Mouse (Mus musculus) spleen, adult 12 weeks (tissue): Measurements from ENCODE around the gene Slc15a4.

ENCODE experiments used
- DNase-seq: peaks from one replicate; pipeline ENCODE4 v3.0.0; 2022; ENCODE audit warnings: low spot score

Gene Slc15a4

DNA sequence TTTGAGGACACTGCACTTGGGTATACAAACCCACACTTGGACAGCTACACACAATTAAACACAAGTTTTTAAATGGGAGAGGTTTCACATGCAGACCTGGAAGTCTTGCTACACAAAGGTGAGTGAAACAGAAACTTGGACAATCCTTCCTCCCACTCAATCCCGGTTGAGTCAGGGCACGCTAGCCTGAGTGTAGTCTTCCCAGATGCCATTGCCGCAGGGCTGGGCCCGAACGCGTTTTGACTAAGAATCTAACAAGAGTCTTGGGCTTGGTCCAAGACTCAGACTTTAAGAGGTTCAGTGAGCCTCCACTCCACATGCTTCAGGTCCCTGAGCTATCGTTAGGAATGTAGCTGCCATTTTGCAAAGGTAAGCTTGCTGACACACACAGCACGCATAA, 12.3 kb downstream of the Slc15a4 start:
- no peak for DNase-seq

DNA sequence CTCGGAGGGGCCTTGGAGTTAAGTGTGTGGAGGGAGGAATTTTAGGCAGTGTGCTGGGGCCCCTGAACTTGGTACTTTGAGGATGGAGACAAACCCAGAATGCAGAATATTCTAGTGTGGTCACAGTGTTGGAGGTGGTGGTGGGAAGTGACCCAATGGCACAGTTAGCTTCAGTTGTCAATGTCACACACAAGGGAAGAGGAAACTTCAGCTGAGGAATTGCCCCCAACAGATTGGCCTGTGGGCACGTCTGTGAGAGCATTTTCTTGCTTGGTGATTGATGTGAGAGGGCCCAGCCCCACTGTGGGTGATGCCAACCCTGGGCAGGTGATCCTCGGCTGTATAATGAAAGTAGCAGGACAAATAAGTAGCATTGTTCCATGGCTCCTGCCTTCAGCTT, 13.9 kb downstream of the Slc15a4 start:
- DNase-seq = no peak

DNA sequence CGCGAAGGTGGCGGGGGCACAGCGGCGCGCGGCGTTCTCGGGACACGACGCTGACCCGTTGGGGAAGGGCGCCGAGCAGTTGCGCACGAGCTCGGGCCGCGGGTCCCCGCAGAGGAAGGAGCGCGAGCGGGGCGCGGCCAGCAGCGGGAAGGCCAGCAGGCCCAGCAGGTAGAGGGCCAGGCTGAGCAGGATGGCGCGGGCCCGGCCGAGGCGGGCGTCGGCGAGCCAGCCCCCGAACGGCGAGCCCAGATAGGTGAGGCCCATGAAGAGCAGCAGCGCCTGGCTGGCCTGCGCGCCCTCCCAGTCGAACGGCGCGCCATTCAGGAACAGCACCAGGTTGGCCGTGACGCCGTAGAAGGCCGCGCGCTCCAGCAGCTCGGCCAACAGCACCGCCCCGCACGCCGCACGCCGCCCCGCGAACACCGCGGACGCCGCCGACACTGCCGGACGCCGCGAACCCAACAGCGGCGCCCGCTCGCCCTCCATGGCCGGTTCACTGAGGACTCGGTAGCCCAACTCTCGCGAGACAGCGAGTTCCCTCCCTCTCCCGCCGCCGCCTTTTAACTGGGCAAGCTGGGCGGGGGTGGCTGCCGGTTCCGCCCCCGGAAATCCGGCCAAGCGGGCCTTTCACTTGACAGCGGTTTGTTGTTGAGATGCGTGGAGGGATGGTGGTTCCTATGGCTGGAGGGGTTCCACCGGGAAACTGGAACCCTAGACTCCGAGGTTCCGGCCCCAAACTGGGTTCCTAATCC, 15.6 kb downstream of the Slc15a4 start:
- peak; percentile 91 for DNase-seq

DNA sequence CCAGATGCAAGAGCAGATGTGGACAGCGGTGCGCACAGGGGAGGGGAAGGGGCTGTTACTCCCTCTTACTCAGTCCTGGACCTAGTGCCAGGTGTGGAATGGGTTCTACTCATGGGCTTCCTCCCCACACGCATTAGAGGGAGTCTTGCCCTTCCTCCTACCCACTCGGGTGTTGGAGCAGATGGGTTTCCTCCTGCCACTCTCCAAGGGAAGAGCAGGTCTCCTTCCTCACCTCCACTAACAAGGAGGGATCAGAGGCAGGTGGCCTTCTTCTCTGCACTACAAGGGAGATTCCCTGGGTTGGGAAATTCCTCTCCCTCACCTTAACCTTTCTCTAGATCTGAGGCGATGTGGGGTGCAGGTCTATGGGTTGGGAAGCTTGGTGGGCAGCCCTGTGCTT, 16.5 kb downstream of the Slc15a4 start:
- no peak for DNase-seq

DNA sequence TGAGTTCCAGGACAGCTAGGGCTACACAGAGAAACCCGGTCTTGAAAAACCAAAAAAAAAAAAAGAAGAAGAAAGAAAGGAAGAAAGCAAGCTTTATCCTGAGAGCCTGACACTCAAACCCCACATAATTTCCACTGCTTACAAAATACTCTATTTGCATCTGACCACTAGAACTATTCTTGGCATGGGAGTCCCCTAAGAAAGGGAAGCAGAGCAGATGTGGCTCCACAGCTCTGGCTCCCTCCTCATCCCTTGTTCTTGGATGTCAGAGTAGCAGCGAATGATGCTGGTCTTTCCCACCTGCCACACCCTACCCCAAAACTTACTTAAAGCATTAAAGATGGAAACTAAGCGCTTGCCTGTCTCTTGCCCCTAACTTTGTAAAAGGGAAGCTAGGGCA, 17.2 kb downstream of the Slc15a4 start:
- no peak for DNase-seq

DNA sequence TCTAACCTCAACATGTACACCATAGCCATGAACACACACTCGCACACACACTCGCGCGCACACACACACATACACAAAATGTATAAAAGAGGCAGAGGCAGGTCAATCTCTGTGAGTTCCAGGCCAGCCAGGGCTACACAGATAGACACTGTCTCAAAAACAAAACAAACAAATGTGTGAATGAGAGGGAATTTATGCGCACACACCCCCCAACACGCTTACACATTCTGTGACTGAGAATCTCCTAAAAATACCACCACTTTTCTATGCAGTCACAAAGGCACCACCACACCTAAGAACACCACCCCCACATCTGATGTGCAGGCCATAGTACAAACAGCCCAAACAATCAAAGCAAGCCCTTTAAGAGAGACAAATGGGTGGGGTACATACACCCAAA, 20.3 kb downstream of the Slc15a4 start:
- no peak for DNase-seq

DNA sequence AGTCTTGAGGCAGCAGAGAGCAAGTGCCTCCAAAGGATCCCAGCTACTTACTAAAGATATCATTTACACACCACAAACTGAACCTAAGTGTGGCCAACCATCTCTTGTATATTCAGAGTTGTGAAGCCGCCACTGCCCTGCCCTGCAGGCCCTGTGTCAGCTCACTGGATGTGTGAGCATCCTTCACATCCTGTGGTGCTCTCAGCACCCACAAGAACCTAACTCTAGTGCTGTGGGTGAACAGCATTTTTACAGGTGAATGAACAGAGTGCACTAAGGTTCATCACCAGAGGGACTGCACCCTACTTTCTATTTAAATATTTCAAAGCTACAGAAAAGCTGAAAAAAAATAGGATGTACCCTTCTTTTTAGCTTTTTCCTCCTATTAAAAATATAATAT, 20.8 kb downstream of the Slc15a4 start:
- no peak for DNase-seq

DNA sequence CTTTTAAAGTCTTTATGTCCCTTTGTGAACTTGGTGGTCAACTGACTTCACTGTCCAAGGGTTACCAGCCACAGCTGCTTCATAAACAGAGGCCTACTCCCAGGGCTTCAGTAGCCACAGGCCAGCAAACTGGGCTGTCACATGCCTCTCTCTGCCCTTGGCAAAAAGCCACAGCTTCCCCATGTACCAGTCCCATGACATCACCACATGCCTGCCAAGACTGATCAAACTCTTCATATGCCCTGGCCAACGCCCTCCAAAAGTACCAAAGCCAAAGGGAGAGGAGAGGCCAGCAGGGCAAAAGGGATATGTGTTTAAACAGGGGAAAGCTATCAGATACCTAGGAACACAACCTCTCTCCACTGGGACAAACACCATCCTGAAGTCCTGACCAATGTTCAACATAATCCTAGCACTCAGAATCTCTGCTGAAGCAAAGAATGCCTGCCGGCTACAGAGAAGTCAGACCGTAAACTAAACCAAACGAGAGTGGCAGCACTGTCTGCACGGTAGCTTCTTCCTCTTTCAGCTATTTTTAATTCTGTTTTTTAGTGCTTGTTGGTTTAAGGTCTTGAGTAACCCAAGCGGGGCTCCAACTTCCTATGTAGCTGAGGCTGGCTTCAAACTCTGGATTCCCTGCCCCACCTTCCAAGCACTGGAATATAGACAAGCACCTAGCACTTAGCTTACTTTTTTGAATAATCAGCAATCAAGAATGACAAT, 21.7 kb downstream of the Slc15a4 start:
- peak; percentile 23 for DNase-seq

DNA sequence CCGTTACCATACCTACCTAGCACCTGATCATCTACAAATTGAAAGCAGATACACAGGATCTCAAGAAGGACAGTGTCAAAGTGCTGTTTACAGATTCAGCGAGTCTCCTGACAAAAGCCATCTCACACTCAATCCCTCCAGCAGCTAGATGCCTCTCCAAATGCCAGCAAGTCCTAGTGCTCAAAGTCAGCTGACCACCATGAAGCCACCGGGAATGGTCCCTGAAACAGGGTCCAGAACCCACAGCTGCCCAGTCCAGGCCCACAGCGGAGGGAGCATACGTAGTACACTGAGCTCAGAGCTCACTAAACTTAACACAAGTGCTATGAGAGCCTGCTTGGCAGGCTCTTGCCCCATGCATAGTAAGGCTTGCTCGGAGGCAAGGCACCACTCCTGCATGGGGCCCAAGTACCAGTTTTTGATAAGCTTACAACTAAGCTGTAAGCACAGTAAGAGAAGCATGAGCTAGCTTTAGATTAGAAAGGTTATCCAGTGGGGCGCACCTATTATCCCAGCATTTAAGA, 23.4 kb downstream of the Slc15a4 start:
- no peak for DNase-seq

DNA sequence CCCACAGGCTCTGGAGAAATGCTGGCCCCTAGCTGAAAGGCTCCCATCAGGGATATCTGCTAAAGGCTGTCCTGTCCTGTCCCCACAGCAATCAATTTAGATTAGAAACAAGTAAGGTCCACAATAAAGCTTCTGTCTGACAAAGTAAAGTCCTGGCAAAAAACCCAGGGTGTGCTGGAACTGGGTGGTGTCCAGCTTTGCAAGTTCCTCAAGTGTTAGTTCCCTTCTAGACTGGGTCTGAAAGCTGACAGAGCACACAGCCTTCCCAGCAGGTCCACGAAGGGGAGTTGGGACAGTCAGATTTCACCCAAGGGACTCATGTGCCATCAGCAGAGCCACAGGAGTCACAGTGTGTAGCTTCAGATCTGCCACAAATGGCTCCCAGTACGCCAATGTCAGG, 25.2 kb downstream of the Slc15a4 start:
- no peak for DNase-seq

DNA sequence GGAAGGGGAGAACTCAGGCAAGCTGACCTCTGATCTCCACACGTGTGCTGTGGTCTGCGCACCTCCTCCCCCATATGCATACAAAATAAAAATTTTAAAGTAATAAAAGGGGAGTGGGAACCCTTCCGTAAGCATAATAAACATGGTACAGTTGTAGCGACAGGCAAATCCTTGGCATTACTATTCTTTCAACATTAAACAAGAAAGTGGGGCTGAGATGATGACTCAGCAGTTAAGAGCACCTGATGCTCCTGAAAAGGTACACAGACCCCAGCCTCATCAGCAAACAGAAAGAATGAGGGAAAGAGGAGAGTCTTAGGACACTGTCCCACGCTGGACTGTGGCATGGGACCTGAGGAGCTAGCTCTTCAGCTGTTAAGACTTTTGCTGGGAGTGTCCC, 29.7 kb downstream of the Slc15a4 start:
- DNase-seq = no peak

DNA sequence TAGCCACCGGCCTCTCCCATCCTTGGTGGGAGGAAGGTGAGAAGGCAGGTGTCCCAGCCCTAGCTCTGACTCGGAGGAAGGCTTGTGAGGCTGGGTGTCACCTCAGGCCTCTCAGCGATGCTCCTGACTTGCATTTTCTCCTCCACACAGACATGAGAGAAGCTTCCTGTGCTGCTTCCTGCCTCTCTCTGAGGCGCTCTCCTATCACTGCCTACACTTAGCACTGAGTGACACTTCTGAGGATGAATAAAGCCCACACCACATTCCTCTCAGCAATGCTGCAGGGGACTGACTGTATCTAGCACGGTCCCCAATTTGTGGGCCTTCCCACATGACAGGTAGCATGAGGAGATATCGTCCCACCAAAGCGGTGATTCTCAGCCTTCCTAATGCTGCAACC, 35.8 kb downstream of the Slc15a4 start:
- no peak for DNase-seq

DNA sequence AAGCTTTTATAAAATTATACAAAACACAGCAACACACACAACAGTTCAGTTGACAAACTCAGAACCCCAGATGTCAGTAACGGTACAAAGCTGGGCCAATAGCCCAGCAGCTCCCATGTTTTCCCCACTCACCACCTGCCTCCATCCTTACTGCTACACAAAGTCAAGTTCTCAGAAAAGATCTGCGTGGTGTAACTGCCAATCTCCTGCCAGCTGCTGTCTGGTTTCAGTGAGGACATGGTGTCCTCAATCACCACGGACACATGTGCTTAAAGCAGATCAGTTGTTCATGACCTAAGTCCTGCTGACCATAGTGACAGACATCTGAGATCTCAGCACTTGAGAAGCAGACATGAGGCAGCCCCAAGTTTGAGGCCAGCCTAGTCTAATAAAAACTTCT, 37.0 kb downstream of the Slc15a4 start:
- DNase-seq = no peak

DNA sequence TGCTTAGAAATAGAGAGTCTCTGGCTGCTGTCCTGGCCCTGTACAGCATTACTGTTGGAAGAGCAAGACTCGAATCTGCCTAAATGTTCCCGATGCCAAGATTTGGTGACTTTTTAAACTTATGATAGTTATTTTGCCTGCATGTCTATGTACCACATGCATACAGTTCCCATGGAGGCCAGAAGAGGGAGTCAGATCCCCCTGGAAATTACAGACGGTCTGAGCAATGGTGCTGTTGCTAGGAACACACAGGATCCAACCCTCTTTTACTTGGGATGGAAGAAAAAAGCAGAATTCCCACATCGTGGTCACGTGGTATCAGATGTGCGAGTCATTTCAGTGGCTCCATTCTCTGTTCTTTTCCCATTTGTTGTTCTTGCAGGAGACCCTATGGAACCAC, 39.8 kb downstream of the Slc15a4 start:
- no peak for DNase-seq

DNA sequence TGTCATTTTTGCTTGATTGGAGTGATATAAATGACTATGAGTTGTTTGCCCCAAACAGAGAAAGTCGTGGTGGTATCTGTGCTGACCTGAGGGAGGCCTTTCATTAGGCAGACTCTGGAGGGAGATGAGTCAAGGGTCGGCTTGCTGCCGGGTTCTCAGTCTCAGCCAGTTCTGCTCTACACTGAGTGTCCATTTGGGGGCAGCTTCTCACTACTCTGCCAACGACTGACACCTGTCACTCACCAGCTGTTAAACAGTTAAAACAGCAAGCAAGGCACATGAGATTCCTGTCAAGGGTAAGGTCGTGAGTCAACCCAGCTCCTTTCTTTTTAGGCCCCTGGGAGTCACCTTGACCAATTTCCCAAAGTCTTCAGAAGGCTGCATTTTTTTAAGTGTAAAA, 40.3 kb downstream of the Slc15a4 start:
- no peak for DNase-seq

DNA sequence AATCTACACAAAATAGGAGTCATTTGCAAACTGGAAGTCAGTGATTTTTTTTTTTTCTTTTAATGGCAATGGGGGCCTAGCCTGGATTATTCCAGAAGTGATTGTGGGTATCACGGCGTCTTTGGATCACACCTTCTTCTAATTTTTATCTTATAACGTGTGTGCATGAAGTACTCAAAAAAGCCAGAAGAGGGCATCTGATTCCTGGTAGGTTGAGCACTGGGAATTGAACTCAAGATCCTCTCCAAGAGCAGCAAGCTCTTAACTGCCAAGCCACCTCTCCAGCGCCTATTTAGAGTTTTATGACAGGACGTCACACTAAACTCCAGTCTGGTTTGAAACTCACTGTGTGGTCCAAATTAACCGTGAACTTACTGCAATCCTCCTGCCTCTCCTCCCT, 44.8 kb downstream of the Slc15a4 start:
- no peak for DNase-seq

DNA sequence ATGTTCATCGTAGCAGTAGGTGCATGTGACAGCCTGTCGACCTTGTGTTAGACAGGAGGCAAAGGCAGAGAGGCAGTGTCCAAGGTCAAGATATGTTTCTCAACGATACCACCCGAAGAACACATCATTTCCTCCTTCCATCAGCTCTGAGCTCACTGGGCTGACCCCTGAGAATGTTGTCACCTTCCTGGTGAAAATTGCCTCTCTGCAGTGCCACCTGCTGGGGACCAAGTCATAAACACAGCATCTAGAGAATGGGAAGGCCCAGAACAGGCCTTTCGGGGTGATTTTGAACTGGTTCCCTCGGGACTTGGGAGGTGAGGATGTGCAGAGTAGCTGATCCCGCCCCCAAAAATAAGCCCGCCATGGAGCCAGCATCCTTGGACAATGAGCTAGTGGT, 49.0 kb downstream of the Slc15a4 start:
- DNase-seq = no peak

DNA sequence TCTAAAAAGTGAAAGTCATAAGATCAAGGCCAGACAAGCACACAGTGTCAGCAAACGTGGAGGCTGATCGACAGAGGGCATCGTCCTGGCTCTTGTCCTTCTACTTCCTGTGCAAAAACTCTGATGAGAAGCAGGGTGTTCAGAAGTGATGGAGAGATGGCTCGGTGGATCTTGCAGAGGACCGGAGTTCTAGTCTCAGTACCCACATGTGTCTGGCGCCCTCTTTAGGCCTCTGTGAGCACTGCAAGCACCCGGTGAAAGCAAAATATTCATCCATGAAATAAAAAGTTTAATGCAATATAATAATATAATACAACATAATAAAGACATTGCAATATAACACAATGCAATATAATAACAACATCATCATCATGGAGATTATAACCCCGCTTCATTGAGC, 55.3 kb downstream of the Slc15a4 start:
- DNase-seq = no peak

DNA sequence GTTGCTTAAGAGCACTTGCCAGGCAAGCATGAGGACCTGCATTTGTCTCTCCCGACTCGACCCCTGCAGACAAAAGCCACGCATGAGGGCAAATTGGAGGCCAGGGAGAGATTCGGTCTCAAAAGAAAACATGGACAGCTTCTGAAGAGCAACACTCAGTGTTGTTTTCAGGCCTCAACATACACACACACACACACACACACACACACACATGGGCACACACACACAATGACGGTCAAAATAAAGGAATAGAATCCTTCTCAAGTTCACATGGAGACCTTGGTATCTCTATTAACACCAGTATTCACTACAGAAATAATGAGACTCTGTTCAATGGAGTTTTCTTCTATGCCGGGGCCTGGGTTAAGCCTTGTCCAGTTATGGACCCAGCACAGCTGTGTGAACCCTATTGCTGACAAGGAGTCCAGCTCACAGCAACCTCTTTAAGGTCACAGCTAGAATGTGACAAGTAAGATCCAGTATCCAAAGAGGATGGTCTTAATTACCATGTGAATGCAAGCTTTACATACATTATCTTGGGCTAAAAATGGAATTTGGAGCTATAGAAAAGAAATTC, 65.4 kb downstream of the Slc15a4 start:
- no peak for DNase-seq

DNA sequence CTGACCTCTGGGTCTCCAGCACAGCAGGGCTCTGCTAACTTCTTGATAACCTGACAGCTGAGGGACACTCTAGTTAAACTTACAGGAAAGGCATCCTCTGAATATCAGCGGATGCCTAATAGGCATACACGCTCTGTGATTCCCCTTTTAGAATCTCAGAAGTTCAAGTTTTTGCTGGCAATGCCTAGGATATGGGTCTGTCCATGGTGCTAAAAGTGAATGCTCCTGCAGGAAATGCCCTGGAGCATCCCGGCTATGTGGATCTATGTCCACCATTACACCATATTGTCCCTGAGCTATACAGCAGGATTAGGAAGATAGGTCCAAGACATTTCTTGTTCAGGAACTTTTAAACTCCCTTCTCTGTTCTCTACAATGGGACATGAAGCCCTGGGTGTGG, 71.6 kb downstream of the Slc15a4 start:
- DNase-seq = no peak

DNA sequence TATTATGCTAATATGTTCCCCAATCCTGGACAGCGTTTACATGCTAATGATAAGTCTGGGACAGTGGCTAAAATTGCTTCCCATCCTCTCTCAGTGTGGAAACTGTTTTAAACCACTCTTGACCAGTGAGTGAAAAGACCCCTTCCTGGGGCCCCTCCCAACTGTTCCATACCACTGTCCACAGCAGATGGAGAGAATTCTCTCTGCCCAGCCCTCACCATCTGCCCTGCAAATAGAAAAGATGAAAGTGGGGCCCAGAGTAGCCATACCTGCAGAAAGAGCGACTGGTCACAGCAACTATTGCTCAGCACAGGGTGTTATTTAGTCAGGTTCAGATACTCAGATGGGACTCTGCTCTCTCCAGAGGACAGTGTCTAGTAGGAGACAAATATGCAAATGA, 84.6 kb downstream of the Slc15a4 start:
- DNase-seq = no peak

DNA sequence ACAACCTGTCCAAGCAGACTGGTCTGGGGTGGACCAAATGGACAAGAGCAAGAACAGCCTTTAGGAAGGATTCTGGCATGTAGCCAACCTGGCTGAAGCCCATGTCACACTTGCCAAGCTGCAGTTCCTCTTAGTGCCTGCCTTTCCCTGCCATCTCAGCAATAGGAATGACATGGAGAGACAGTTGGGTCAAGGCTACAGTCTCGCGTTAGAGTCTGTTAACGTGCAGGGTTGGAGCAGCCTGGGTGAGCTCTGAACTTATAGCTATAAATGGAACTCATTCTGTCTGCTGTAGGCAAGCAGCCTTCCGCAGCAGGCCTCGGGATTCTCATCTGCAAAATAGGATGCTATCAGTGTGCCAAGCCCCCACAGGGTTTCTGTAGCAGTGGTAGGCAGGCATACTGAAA, 86.1 kb downstream of the Slc15a4 start:
- DNase-seq = no peak
